Mouse (Mus musculus) layer of hippocampus, adult 9-10 months (tissue): Measurements from ENCODE around the gene Lrrn4.

Experiments used
- DNase-seq: peaks from one replicate; pipeline ENCODE4 v3.0.0; 2022; ENCODE audit warnings: low spot score

Gene Lrrn4

DNA sequence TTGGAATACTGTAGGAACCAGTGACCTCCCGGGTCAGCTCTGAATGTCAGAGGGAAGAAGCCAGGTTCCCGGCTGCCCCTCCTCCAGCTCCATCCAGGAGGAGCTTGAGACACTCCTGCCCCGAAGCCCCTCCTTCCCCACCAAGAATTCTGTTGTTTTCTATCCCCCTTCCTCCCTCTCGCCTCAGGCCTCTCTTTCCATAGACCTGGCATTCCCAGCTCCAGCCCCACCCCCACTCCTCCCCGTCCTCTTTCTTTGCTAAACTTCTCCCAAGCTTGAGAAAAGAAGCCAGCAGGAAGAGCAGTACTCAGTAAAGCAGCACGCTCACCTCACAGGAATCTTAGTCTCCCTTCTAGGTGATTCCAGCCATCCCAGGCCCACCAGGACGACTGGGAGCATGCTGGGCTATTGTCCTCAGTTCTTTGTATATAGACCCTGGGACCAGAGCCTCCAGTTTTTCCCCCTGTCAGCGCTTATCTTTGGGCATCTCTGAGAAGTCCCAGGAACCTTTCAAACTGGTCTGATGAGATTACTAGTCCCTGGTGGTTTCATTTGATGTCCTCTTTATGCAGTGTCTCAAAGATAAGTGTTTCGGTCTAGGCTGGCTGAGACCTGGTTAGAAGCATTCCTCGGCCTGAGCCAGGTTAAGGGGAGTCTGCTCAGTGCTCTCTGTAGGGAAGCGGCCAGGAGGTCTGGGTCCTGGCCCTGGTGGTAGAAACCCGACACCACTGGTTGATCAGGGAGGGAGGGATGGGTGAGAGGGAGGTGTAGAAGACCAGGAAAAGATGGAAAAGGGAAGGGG is at the start of gene Lrrn4:
Gene Lrrn4, minus strand, starts transcription at position 48 of the 802 bp plus-strand sequence.
- DNase-seq = no peak

GRCm38 (mm10) chr2:132928999-132929398 is 48.3 kb upstream of the Lrrn4 start:
- no peak for DNase-seq

DNA sequence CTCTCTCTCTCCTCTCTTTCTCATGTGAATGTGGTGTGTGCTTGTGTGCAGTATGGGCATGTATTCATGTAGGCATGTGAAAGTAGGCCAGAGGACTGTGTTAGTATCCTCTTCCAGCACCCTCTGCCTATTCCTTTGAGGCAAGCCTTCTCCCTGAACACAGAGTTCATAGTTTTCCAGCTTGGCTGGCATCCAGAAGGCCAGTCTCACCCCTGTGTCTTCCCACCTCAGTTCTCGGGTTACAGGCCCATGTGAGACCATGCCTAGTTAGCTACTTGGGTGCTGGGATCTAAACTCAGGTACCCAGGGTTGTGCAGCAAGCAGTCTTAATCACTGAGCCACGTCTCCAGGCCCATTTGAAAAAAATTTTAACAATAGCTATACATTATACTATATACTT is 47.2 kb upstream of the Lrrn4 start:
- DNase-seq = no peak

DNA sequence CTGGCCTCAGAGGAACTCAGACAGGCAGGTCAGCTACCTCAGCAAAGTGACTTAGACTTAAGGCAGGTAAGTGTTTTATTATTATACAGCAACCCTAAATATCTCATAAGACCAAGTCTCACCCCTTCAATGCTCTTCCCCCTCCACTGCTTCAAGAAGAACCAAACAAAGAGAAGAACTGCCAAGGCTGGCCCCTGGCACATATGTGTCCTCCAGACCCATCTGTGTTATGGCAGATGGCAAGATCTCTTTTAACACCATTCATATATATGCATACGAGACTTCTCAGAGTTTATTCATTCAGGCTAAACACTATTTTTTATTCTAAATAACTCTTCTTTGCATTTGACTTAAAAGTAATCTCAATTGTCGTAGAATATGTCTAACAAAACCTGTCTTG is 46.6 kb upstream of the Lrrn4 start:
- no peak for DNase-seq

- DNase-seq = no peak
Measured at GRCm38 (mm10) chr2:132923290-132924085, 42.8 kb upstream of the Lrrn4 start.

DNA sequence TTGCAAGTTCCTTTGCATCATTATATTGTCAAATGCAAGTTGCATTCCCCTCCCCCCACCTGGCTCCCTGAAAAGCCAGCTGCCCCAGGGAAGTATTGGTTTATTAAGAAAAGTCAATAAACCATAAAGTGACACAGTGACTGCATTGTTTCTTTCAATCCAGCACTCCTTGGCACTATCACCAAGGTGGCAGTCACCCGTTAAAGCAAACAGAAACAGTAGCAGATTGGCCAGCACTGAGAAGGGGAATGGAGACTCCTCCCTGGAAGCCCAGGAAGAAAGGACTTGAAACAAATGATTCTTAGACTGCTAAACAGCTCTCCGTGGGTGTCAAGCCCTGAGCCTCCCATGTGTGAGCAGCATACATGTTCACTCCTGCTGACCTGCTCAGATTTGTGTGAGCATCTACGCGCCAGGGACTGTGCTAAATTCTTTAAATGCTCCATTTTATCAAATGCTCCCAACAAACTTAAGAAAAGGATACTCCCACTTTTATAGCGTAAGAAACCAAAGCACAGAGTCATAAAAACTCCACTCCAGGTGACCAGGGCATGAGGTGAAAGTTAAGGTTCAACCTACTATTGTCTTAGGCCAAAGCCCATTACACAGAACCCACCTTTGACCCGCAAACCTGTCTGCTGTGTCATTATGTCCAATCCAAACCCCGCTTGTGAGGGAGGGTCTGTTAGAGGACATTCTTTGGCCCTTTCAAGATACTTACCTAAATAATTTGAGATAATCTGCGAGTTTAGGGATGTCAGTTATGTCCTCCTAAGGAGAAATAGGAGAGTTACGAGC is 41.6 kb upstream of the Lrrn4 start:
- no peak for DNase-seq

DNA sequence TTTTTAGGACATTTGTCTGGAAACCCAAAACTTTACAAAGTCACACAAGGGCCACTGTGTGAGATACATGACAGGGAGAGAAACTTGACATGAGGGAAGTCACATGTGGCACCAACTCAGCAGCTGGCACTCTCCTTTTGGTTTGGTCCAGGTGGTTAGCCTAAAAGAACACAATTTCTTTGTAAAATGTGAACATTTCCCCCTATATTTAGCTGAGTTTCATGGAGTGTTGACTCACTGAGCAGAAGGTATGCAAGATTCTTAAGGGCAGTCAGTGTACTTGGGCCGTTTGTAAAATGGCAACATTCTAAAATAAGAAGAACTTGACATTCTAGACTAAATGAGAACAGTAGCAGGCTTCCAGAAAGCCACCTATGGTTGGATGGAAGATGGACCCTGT is 34.1 kb upstream of the Lrrn4 start:
- DNase-seq = no peak

GRCm38 (mm10) chr2:132906763-132907162 is 26.1 kb upstream of the Lrrn4 start:
- peak; percentile 32 for DNase-seq

GRCm38 (mm10) chr2:132904961-132905360 is 24.3 kb upstream of the Lrrn4 start:
- no peak for DNase-seq

DNA sequence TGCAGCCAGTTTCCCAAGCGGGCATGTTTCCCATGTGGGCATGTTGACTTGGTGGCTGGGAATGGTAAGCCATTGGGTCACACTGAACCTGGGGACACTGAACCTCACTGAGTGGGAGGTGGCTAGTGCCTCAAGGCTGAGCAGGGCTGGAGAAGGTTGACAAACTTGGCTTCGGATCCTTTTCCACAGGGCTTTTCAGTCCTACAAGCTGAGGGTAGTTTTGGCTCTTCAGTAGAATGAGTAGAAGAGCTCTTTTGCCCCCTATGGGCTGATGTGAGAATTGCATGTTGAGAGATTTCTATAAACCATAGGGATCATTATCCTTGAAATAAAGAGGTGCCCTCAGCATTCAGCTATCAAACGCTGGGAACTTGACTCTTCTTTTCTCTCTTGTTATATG is 22.8 kb upstream of the Lrrn4 start:
- peak; percentile 55 for DNase-seq

DNA sequence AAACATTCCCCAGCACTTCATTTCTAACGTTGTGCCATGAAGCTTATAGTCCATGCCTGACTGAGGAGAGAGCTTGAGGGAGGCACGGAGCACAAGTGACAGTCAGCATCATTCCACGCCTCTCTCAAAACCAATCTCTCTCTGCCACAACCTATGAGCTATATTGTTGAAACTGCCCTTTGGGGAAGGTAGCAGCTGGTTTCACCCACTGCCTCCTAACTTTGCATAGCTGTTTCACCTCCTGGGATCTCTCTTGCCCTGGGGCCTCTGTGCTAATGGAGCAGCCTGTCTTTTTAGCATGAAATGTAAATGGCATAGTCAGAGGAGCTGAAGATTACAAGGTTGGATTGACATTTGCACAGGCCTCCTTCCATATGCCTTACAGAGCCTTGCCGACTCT is 21.4 kb upstream of the Lrrn4 start:
- DNase-seq = no peak

DNA sequence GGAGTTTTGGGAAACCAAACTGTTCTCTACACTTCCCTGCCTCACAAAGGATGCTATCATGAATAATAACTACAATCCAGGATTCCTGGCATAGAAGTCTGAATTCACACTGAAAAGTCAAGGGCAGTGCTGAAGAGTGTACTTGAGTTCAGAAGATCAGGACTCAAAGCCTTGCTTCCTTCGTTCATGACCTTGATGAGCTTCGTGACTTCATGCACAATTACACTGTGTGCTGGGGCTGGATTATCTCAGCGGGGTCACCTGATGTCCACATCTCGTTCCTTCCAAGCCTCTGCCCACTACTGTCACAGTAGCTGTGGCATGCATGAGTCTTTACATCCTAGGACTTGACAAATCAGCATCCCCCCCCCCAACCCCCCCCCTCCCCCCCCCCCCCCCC is 20.9 kb upstream of the Lrrn4 start:
- DNase-seq = no peak

- no peak for DNase-seq
Measured at GRCm38 (mm10) chr2:132900596-132900995, 19.9 kb upstream of the Lrrn4 start.

DNA sequence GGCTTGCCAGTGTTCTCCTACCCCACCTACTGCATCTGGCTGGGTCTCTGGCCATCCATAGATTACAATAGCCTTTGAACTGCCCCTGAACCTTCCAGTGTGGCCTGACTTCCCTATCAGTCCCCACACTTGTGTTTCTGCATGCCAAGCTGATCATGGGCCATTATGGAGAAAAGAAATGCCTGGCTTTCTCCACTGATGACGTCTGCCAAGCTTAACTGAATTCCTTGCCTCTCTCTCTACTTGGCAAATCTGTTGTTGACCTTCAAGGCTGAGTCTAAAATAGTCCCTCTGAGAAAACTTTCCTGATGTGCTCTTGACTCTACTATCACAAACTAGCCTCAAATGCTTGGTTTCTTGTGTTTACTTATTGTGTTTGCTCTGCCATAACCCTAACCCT is 17.5 kb upstream of the Lrrn4 start:
- DNase-seq = no peak

GRCm38 (mm10) chr2:132893826-132894225 is 13.1 kb upstream of the Lrrn4 start:
- no peak for DNase-seq

DNA sequence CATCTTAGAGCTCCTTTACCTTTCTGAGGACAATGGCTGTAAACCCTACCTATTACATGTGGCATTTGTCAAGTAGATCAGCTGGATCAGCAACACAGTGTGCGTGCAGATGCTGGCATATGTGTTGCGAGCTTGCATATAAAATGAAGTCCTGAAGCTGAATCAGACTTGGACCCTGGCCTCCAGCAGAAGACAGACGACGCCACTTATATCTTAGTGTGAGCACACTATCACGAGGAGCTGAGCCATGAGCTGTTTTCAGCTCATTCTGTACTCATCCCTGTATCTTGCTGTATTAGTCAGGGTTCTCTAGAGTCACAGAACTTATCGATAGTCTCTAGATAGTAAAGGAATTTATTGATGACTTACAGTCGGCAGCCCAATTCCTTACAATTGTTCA is 4.6 kb upstream of the Lrrn4 start:
- DNase-seq = no peak

DNA sequence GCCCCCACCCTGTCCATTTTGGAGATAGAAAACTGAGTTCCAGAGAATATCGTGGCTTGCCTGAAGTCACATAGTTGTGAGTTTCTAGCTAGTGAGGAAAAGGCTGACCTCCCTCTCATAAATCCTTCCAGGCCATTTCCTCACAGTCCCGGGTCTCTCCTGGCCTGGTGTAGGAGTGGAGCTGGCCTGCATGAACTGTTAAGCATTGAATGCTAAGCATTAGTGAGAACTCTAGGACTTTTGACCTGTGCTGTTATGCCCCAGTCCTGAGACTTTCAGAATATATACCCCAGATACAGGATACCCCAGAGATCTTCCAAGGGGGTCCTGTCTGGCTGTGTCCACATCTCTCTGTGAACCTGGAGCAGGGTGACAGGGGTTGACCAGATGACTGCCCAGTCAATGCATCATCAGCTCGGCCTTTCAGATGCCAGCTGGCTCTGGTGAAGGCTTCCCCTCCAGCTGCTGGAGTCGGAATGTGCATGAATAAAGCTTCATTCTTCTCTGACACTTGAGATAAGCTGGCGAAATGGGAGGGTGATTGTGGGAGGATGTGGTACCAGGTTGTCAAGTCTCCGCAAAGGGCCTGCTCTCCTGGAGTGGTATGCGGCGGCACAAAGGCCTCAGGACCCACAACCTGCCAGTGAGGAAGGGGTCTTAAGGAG is 3.7 kb upstream of the Lrrn4 start:
- DNase-seq = no peak

- DNase-seq = no peak
Measured at GRCm38 (mm10) chr2:132879261-132880044, 1.2 kb downstream of the Lrrn4 start.

DNA sequence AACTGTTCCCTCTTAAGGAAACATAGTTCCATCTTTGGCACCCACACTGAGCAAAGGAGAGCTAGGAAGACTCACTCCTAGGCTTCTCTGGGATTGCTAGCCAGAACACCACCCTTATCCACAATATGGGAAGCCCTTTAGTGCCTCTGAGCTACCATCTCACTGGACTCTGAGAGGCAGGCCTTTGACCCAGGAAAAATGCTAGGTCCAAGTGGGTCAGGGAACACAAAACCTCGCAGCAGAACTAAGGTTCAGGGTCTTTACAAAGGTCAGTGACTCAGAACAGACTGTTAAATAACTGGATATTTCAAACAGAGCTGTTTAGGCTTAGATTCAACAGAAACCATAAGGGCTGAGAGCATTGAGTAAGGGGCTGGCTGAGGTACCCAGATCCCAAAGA is 3.7 kb downstream of the Lrrn4 start:
- DNase-seq = no peak

DNA sequence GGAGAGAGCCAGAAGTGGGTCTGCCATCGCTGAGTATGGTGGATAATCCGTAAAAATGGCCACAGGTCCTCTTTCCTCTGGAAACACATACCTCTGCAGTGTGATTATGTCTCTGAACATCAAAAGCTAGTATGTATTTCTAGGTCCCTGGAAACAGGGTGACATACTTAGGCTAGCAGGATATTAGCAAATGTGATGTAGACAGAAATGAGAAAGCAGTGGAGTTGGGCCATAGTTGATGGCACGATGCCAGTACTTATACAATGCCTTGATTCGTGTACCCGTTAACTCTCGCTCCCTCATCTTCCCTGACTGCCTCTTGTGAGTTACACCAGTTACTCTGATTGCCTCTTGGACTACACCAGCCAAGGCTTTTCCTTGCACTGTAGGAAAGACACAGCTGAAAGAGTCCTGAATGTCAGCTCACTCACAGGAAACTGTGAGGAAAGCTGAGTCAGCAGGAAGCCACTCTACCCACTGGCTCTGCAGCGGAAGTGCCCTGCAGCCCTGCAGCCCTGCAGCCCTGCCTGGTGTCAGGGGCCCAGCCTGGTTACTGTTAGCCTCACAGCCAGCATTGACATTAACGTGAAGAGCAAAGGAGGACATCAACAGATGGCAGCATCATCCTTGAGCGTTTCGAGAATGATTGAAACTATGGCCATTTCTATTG is 6.9 kb downstream of the Lrrn4 start:
- no peak for DNase-seq

DNA sequence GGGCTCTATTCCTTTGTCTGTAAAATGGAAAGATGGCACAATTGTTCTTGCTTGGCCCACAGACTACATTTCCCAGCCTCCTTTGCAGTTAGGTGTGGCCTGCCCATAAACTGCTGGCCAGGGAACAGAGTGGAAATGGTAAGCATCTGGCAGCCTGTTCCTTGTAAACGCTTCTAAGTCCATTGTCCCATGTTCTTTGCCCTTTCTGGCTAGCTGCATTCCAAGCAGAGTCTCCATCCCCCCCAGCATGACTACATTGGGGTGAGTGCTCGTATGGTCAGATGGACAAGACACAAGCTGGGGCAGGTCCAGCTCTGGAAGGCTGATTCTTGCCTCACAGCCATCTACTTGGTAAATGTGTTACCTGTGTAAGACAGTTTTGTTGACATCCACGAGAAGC is 9.0 kb downstream of the Lrrn4 start:
- DNase-seq = no peak
